ENCODE assay signal across 7 mouse cellular contexts in genomic region chr11:52395940-52396596, GRCm38 (mm10). TPM values are rescaled to one million over a fixed set of nuclear protein-coding genes. Genes with fewer than 3 reads are reported as not detected.
A peak's percentile ranks its signal among the peaks of the same experiment; 100 is the strongest.
DNase-seq lines count a peak whose midpoint lies in the region; ATAC-seq lines count a peak whose summit lies in the region.

9530068E07Rik (plus strand) TSS chr11:52396428.

- DNase-seq in adrenal gland, adult 2 months: peak; percentile 93
- DNase-seq in embryo, embryonic 11.5 days (ENCODE audit: low read depth, low spot score): peak; percentile 88
- peak; percentile 83 to 92 for DNase-seq in gastrocnemius, postnatal 4 days (ENCODE audit: low spot score in 2 of 2)
- peak; percentile 92 for DNase-seq in left cerebral cortex, postnatal 36 days (ENCODE audit: low spot score in 2 of 2)
- DNase-seq in midbrain, embryonic 11.5 days (ENCODE audit: low spot score, missing footprints): no peak
- DNase-seq in skeletal muscle tissue, adult 2 months (ENCODE audit: low read depth, low spot score): peak; percentile 95

- H3K9ac ChIP-seq in intestine, embryonic 16.5 days (ENCODE audit: low read depth, low read length): peak within 1 kb of the TSS; percentile 97
- H3K9ac ChIP-seq in midbrain, embryonic 11.5 days (ENCODE audit: low read length): peak within 1 kb of the TSS; percentile 77

- no peaks in the 10 kb centered on the region for H3K27me3 ChIP-seq in intestine, embryonic 16.5 days (replicated peaks; ENCODE audit: control insufficient read depth, insufficient read depth, low read length)
- no peaks in the 10 kb centered on the region for H3K27me3 ChIP-seq in midbrain, embryonic 11.5 days (ENCODE audit: control insufficient read depth, insufficient read depth, low read length)

- 0 out of 2 replicates have a peak, but pooled peaks cover 3% of the 10 kb centered on the region for H3K9me3 ChIP-seq in intestine, embryonic 16.5 days (ENCODE audit: control insufficient read depth, low read length)
- H3K9me3 ChIP-seq in midbrain, embryonic 11.5 days (ENCODE audit: control insufficient read depth, low read length): no peaks in the 10 kb centered on the region

- H3K27ac ChIP-seq in intestine, embryonic 16.5 days (ENCODE audit: low read length): peak within 1 kb of the TSS; percentile 92
- peak within 1 kb of the TSS; percentile 46 for H3K27ac ChIP-seq in midbrain, embryonic 11.5 days (ENCODE audit: low read depth, low read length)

- intact Hi-C loops in left cerebral cortex, postnatal 36 days (cut with DNase I): no loop called here

- H3K4me2 ChIP-seq in intestine, embryonic 16.5 days (ENCODE audit: low read depth, low read length): peak within 1 kb of the TSS; percentile 65
- H3K4me2 ChIP-seq in midbrain, embryonic 11.5 days: peak within 1 kb of the TSS; percentile 57

- ATAC-seq in intestine, embryonic 16.5 days: peak; percentile 96
- peak; percentile 95 for ATAC-seq in midbrain, embryonic 11.5 days (ENCODE audit: low FRiP score)

- H3K4me3 ChIP-seq in intestine, embryonic 16.5 days (ENCODE audit: low read length): peak within 1 kb of the TSS; percentile 99
- peak within 1 kb of the TSS; percentile 80 for H3K4me3 ChIP-seq in midbrain, embryonic 11.5 days (ENCODE audit: low read depth, low read length)

- 0 out of 2 replicates have a peak, but pooled peaks cover 6% of the 10 kb centered on the region for H3K4me1 ChIP-seq in intestine, embryonic 16.5 days (ENCODE audit: control insufficient read depth, insufficient read depth, low read length)
- no peaks in the 10 kb centered on the region for H3K4me1 ChIP-seq in midbrain, embryonic 11.5 days (ENCODE audit: control insufficient read depth, insufficient read depth, low read length)

- WGBS in intestine, embryonic 16.5 days: 1% methylated on average over 38 of the region's 38 CpGs
- 2% methylated on average over 38 of the region's 38 CpGs for WGBS in midbrain, embryonic 11.5 days

- no peaks in the 10 kb centered on the region for H3K36me3 ChIP-seq in intestine, embryonic 16.5 days (ENCODE audit: control insufficient read depth, insufficient read depth, low read length)
- H3K36me3 ChIP-seq in midbrain, embryonic 11.5 days (ENCODE audit: control insufficient read depth, insufficient read depth, low read length): no peaks in the 10 kb centered on the region

RNA-seq across cellular contexts. Expression of gene 9530068E07Rik, which starts in this region (rescaled TPM):
- total RNA-seq in adrenal gland, adult 2 months (2021): 100 to 1,000 TPM; 142 to 144 TPM
- 241 and 242 TPM in 2 replicates for polyA plus RNA-seq in adrenal gland, adult 2 months (2012; rRNA removed)
- total RNA-seq in gastrocnemius, postnatal 4 days (2021): 100 to 1,000 TPM in 1 of 2 experiments, 10 to 100 TPM in 1; 97.0 to 100 TPM
- 144 and 153 TPM in 2 replicates for polyA plus RNA-seq in intestine, embryonic 16.5 days (2015; fragmentation: Nextera tagmentation; extraction: Ambion mirVana)
- total RNA-seq in left cerebral cortex, postnatal 36 days (2021): 10 to 100 TPM; 65.7 to 65.8 TPM
- polyA plus RNA-seq in midbrain, embryonic 11.5 days (2014; fragmentation: Nextera tagmentation; extraction: Ambion mirVana): 178 and 193 TPM in 2 replicates
